Mouse (Mus musculus) left cerebral cortex, postnatal 36 days (tissue): Measurements from ENCODE around the gene Gsto2. TPM values are rescaled to one million over a fixed set of nuclear protein-coding genes. Genes with fewer than 3 reads are reported as not detected.

Experiments
- DNase-seq, 2 experiments: peaks; one replicate each; pipeline ENCODE4 v3.0.0; 2021 to 2022; ENCODE audit warnings: low spot score in 2 of 2, mixed read lengths in 1 of 2
- intact Hi-C: fragments of 180-260 bp; cut with DNase I; formaldehyde crosslinking; loops from one replicate; pipeline ENCODE4 v1.15.1; 2025
- total RNA-seq, 2 experiments: library from RNA; stranded (reverse); gene quantifications; 2 replicates each; pipeline ENCODE4 v1.2.3; 2021

Gsto2 gene
- total RNA-seq, 2 experiments from 2014 or later, result 2.2 to 2.7 TPM

DNA sequence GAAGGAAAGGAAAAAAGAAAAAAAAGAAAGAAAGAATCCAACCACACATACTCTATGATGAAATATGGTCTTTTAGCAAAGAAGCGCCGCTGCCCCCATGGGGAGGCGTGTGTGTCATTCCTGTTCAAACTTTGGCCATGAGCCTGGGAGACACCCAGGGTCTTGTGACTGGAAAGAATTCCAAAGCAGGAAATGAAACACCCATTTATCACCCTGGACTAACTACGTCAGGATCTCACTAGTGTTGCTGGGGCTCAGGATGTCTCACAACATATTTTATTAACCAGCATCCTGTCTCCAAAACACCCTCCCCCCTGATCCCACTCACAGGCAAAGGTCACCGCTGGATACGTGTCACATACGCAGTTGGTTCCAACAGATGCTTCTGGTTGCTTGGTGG is 21.3 kb downstream of the Gsto2 start:
- no peak for DNase-seq
- intact Hi-C loops, result no loop called here

DNA sequence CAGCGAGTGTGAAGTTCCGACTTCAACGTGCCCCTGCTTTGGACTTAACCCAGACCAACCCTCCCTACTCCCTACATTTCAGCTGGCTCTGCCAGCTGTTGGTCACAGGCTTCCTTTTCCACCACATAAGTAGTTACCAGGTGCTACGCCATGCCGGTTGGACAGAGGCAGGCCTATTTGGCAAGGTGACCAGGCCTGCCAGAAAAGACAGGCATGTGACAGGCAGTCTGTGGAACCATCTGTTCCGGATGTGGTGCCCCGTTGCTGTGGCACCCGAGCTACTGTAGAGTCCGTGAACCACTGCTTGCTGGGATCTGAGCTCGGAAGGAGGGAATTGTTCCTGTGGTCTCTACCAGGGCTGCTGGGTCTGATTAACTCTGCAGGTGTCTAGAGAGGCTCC is 22.1 kb downstream of the Gsto2 start:
- intact Hi-C loops, result no loop called here
- DNase-seq, result peak in 1 of 2 experiments; percentile 12

GRCm38 (mm10) chr19:47888037-47888436 is 22.7 kb downstream of the Gsto2 start:
- no peak for DNase-seq

DNA sequence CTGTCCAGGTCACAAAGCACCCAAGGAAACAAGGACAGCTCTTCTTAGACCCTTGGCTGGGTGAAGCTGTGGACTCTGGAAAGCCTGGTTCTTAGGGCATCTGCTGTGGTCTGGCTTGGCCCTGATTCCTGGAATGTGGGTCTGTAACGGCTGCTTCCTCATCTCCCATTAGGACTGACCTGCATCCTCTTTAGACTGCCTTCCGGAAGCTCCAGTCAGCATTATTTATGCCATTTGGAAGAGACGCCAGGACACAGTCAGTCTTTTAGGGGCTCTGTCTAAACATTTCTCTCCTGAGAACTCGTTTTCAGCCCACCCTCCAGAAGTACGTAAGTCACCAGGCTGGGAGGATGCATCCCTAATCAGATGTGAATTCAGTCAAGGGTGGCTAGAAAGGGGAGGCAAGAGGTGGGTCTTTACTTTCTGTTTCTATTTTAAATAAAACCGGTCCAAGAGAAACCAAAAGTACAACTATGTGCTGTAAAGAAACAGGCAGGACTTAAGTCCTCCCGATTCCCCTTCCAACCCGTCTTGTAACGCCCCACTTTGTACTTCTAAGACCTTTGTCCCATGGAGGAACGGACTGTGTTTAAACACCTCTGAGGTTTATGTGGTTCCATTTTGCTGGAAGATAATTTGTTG is 25.3 kb downstream of the Gsto2 start:
- intact Hi-C loops, result no loop called here
- DNase-seq, result no peak

More at GRCm38 (mm10) chr19:47888037-47888436, 22.7 kb downstream of the Gsto2 start:
- intact Hi-C loops, result no loop called here

DNA sequence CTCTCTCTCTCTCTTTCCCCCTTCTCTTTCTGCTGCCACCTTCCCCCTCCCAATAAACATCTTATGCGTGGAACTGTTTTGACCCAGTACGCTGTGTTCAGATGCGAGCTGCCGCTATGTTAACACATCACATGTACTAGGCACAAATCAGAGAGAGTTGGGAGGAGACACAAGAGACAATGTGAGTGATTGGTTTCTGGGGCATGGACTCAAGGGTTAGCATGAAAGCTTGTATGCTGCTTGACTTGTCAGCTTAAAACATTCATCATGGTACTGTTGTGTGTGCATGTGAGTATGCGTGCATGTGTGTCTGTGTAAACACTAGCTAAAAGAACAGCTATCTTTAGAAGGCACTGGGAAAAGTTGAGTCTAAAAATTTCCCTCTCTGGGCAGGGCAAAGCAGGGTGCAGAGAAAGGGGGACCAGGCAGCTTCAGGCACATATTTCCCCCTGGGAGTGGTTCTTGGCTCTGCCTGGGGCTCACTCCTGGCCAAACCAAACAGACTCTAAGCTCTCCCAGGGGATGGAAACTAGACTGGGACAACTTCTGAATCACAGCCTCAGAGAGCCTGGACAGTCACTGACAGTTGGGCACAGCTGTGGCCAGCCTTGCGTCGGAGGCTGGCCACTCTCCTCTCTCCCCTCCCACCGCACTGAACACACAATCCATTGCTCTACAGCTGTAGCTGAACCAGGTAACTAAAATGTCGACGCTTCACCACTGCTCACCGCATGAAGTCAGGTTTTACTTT is 26.4 kb downstream of the Gsto2 start:
- intact Hi-C loops, result no loop called here
- DNase-seq, result no peak

DNA sequence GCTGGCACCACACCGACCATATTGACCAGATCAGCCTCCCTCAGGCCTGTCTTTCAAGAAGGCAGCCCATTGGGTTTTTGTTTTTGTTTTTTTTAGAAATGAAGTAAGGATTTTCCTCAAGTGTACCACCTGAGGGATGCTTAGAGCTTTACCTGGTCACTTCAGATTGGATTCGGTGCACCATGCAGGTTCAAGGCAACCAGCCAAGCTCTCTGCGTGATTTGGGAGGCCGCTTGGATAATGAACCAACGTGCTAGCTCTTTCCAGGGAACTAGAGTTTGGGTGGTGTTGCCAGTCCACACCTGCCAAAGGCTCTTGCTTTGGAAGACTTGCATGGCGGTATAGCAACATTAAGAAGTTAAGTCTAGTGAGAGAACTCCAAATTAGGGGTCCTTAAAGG is 27.8 kb downstream of the Gsto2 start:
- no peak for DNase-seq
- intact Hi-C loops, result no loop called here

DNA sequence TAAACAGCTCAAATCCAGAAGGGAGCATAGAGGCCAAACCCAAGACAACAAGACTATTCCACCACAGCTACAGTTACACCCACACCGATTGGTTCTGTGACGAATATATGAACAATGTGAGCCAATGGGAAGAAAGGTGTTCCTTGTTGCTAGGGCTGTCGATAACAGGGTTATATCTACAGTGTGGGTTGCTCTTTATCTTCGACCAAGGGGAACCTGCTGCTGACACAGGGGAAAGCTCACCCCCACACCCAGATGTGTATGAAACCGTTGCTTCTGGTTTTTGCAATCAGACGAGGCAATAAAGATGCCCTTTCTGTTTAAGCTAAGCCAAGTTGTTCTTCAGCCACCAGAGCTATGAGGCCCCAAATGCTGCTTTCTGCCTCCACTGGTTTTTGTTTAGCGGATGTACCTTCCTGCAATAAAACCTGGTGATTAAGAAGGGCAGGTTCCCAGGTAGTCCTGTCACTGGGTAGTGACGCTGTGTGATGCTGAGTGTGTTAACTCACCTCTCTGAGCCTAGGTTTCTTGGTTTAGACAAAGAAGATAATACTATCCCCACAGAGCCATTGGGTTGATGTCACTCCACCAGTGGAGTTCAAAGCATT is 33.2 kb downstream of the Gsto2 start:
- no peak for DNase-seq
- intact Hi-C loops, result no loop called here

DNA sequence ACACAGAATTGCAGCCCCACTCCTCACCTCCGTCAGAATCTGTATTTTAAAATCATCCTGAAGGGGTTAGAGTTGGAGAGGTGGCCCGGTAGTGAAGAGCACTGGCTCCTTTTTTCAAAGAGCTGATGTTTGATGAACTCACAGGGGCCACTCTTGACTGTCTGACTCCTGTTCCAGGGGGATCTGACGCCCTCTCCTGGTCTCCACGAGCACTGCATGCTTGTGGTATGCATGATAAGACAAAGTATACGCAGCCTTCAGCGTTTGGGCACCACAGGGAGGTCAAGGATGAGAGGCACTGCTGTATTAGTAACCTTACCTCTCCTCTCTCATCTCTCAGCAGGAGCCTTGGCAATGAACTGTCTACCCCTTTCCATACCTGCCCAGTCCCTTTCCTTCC is 34.7 kb downstream of the Gsto2 start:
- DNase-seq, result no peak
- intact Hi-C loops, result no loop called here

DNA sequence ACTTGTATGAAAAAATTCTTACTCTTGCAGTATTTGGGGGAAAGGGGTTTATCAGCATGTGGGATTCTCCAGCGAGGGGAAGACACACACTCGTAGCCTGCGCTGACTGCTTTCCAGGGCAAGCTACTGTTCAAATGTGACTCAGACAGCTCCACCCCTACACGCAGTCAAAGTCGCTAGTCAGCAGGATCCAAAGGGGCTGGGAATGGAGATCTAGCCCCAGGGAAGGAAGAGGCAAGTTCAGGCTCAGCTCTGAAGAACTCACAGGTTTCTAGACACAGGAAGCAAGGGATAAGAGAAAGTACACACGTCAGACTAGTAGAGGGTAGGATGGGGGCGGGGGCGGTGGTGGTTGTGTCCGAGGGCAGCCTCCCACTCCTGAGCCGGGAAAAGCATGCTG is 35.2 kb downstream of the Gsto2 start:
- intact Hi-C loops, result no loop called here
- no peak for DNase-seq

- DNase-seq, result no peak
- intact Hi-C loops, result no loop called here
Measured at GRCm38 (mm10) chr19:47902316-47903201, 37.2 kb downstream of the Gsto2 start.

- intact Hi-C loops, result no loop called here
- DNase-seq, result no peak
Measured at GRCm38 (mm10) chr19:47903679-47904078, 38.3 kb downstream of the Gsto2 start.

DNA sequence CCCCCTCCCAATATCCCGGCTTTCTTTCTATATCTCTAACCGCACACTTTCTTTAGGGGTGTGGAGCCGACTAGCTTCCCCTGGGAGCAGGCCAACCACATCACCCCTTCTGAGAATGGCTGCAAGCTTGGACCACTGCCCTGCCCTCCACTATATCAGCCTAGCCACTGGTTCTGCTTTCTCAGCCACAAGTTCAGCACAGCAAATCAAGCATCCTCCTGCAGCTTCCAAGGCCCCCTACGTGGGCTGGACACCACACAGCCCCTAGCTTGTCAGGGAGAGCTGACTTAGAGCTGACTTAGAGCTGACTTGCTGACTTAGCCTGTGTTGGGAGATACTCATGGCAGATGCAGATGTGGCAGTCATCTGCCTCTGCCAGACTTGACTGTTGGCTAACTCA is 39.7 kb downstream of the Gsto2 start:
- intact Hi-C loops, result no loop called here
- no peak for DNase-seq

- no peak for DNase-seq
- intact Hi-C loops, result no loop called here
Measured at GRCm38 (mm10) chr19:47905603-47906002, 40.3 kb downstream of the Gsto2 start.

DNA sequence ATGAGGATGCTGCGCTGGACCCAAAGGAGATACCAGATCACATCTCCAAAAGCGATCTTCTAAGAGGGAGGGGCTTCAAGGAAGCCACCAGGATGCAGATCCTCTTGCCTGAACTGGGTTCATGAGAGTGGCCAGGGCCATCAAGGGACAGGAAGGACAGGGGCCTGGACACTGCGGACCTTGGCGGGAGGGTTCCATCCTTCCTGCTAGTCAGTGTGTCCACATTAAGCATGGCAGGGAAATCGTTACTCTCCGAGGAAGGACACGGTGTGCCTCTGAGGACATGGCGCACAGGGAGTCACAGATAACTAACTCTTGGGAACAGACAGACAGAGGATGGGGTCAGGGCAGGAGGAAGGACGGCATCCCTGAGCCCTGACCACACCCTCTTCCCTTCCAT is 42.3 kb downstream of the Gsto2 start:
- intact Hi-C loops, result no loop called here
- DNase-seq, result no peak

- intact Hi-C loops, result no loop called here
- no peak for DNase-seq
Measured at GRCm38 (mm10) chr19:47908961-47909371, 43.6 kb downstream of the Gsto2 start.

- no peak for DNase-seq
- intact Hi-C loops, result no loop called here
Measured at GRCm38 (mm10) chr19:47909387-47910116, 44.2 kb downstream of the Gsto2 start.

DNA sequence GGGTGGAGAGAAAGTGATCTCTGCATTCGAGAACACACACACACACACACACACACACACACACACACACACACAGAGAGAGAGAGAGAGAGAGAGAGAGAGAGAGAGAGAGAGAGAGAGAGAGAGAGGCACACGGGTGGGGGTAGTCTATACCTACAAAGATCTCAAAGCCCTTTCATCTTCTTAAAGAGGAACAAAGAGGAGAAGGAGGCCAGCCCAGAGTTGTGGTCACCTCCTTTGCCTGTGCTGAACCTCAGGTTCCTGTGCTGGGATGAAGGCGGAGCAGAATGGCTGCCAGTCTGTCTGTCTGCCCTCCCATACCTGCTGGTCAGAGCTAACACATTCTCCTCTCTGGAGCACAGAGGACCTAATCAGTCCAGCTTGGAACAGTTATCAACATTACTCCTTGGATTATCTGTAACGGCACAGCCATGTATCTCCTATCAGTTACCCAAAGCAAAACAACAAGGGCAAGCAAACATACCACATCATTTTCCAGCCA is 44.8 kb downstream of the Gsto2 start:
- intact Hi-C loops, result no loop called here
- DNase-seq, result no peak

DNA sequence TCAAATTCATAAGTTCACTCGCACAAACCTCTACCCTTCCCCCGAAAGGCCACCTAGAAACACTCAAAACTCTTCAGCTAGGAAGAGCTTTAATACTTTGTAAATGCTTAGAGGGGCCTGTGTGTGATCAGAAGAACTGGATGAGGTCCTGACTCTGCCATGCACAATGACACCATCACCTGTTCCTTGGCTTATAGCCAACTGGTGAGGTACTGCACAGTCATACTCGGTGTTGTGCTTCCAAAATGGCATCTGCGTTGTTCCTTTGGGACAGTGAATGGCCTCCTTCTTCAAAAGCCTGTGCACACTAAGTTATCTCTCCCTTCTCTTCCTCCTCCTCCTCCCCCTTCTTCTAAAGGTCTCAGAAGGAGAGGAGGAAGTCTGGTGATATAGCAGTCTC is 45.4 kb downstream of the Gsto2 start:
- DNase-seq, result no peak
- intact Hi-C loops, result no loop called here

DNA sequence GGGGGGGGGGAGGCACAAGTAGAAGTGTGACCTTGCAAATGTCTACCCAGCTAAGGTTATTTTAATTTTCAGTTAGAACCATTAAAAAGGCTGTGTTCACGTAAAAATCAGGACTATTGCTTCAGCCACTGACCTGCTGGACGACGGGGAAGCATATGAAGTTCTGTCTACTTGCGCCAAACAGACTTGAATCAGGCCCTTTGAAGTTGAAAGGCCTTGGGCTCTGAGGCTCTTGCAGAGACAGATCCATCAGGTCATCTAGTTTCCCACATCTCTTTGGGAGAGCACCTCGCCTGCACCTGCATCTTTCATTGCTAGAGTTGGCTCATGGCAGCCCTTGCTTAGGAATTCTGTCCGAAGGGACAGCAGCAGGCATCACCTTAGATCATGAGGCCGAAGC is 48.0 kb downstream of the Gsto2 start:
- no peak for DNase-seq
- intact Hi-C loops, result no loop called here
